Mouse (Mus musculus) ES-Bruce4 (cell line): Measurements from ENCODE around the gene Msi2. TPM values are rescaled to one million over a fixed set of nuclear protein-coding genes. Genes with fewer than 3 reads are reported as not detected.
A peak's percentile ranks its signal among the peaks of the same experiment; 100 is the strongest.

Experiments used
- H3K27ac ChIP-seq: 2 replicates; pipeline ENCODE4 v1.5.1; 2012; ENCODE audit warnings: low read length, inconsistent platforms; ENCODE audit not compliant: insufficient read depth
- H3K27me3 ChIP-seq: 2 replicates; pipeline ENCODE4 v1.6.1; 2012; ENCODE audit warnings: mild to moderate bottlenecking, low read length, inconsistent platforms; ENCODE audit not compliant: control insufficient read depth, poor library complexity, insufficient read depth, severe bottlenecking
- H3K36me3 ChIP-seq: 2 replicates; pipeline ENCODE4 v1.6.1; 2012; ENCODE audit warnings: inconsistent platforms, mild to moderate bottlenecking, low read length, moderate library complexity; ENCODE audit not compliant: control insufficient read depth, poor library complexity, insufficient read depth, severe bottlenecking
- H3K4me1 ChIP-seq: one replicate; pipeline ENCODE4 v1.8.1; 2011; ENCODE audit warnings: low read length; ENCODE audit not compliant: control insufficient read depth, insufficient read depth
- H3K4me3 ChIP-seq: 2 replicates; pipeline ENCODE4 v1.5.1; 2011; ENCODE audit warnings: low read depth, mild to moderate bottlenecking, low read length
- H3K9ac ChIP-seq: 2 replicates; pipeline ENCODE4 v1.6.1; 2012; ENCODE audit warnings: low read depth, mild to moderate bottlenecking, inconsistent platforms; ENCODE audit not compliant: poor library complexity, severe bottlenecking
- H3K9me3 ChIP-seq: replicated peaks from 2 replicates; pipeline ENCODE4 v1.6.1; 2012; ENCODE audit warnings: mild to moderate bottlenecking, low read length, inconsistent platforms; ENCODE audit not compliant: control insufficient read depth, poor library complexity, insufficient read depth, severe bottlenecking
- CTCF ChIP-seq: IDR thresholded peaks from one replicate; pipeline ENCODE4 v1.8.1; 2011; ENCODE audit warnings: low read depth, low read length
- EP300 ChIP-seq: IDR thresholded peaks from 2 replicates; pipeline ENCODE4 v1.6.1; 2011; ENCODE audit warnings: low read depth, low read length; ENCODE audit not compliant: insufficient read depth
- POLR2A ChIP-seq: IDR thresholded peaks from one replicate; pipeline ENCODE4 v1.8.1; 2011; ENCODE audit warnings: low read length; ENCODE audit not compliant: insufficient read depth
- polyA plus RNA-seq: library from polyadenylated mRNA; stranded (reverse); fragments of >200 nt; gene quantifications from 2 replicates; pipeline ENCODE4 v1.2.4, GENCODE M21; 2011; ENCODE audit warnings: low read depth; ENCODE audit not compliant: missing spikeins, insufficient read depth, insufficient read length

Gene Msi2
- polyA plus RNA-seq, 1 experiment = 110 TPM

- no peak overlapping the region; the same call in 1 of the 2 replicates for H3K9ac ChIP-seq
- H3K4me1 ChIP-seq = peaks cover 19% of the 10 kb centered on the region
- peak overlapping the region; percentile 79 for H3K27ac ChIP-seq
Measured at GRCm38 (mm10) chr11:88558731-88559130, 159.6 kb downstream of the Msi2 start.

GRCm38 (mm10) chr11:88557828-88558580 lies 160.3 kb downstream of the Msi2 start:
- Histone ChIP-seq H3K9ac (peak overlapping the region; percentile 11; the same call in 1 of the 2 replicates), H3K4me3 (no peak overlapping the region), H3K27ac (peak overlapping the region; percentile 79), H3K27me3 (no peaks in the 10 kb centered on the region), H3K9me3 (no peaks in the 10 kb centered on the region), H3K4me1 (peaks cover 19% of the 10 kb centered on the region), H3K36me3 (no peaks in the 10 kb centered on the region)
- TF ChIP-seq EP300 = no peak
- no peak for TF ChIP-seq CTCF
- no peak for TF ChIP-seq POLR2A

More at GRCm38 (mm10) chr11:88558731-88559130, 159.6 kb downstream of the Msi2 start:
- TF ChIP-seq CTCF (no peak), POLR2A (no peak), EP300 (no peak)
- Histone ChIP-seq H3K9me3 (no peaks in the 10 kb centered on the region), H3K27me3 (no peaks in the 10 kb centered on the region), H3K4me3 (no peak overlapping the region), H3K36me3 (no peaks in the 10 kb centered on the region)

GRCm38 (mm10) chr11:88557116-88557768 lies 161.1 kb downstream of the Msi2 start:
- TF ChIP-seq EP300 = 0 out of 2 replicates have a peak, but pooled peaks have one; percentile 51
- TF ChIP-seq POLR2A = no peak
- no peak for TF ChIP-seq CTCF
- no peaks in the 10 kb centered on the region for H3K27me3 ChIP-seq
- H3K36me3 ChIP-seq = no peaks in the 10 kb centered on the region
- H3K27ac ChIP-seq = peak overlapping the region; percentile 79
- no peak overlapping the region for H3K4me3 ChIP-seq
- H3K9ac ChIP-seq = 0 out of 2 replicates have a peak overlapping the region, but pooled peaks have one; percentile 11
- H3K4me1 ChIP-seq = peaks cover 19% of the 10 kb centered on the region
- no peaks in the 10 kb centered on the region for H3K9me3 ChIP-seq

GRCm38 (mm10) chr11:88555902-88556549 lies 162.3 kb downstream of the Msi2 start:
- peaks cover 13% of the 10 kb centered on the region for H3K4me1 ChIP-seq

GRCm38 (mm10) chr11:88555232-88555818 lies 163.0 kb downstream of the Msi2 start:
- Histone ChIP-seq H3K9me3 (no peaks in the 10 kb centered on the region), H3K4me3 (no peak overlapping the region), H3K9ac (no peak overlapping the region), H3K36me3 (no peaks in the 10 kb centered on the region), H3K27ac (peak overlapping the region; percentile 8; the same call in 1 of the 2 replicates), H3K27me3 (no peaks in the 10 kb centered on the region), H3K4me1 (peaks cover 17% of the 10 kb centered on the region)
- TF ChIP-seq EP300 (no peak), CTCF (no peak), POLR2A (no peak)

More at GRCm38 (mm10) chr11:88555902-88556549, 162.3 kb downstream of the Msi2 start:
- H3K36me3 ChIP-seq = no peaks in the 10 kb centered on the region
- no peak overlapping the region for H3K9ac ChIP-seq
- H3K4me3 ChIP-seq = no peak overlapping the region
- H3K27ac ChIP-seq = peak overlapping the region; percentile 30
- no peaks in the 10 kb centered on the region for H3K9me3 ChIP-seq
- no peak for TF ChIP-seq EP300
- no peak for TF ChIP-seq CTCF
- TF ChIP-seq POLR2A = no peak
- H3K27me3 ChIP-seq = no peaks in the 10 kb centered on the region
